Mouse (Mus musculus) WW6 (cell line): ENCODE data around the gene Znrf1.
"Not testable (repeated sequence)": the region's sequence is repeated elsewhere in the genome, so short reads cannot be mapped to it uniquely, and the experiment has no call there.

Experiments
- DNase-seq: peaks from one replicate; pipeline ENCODE4 v3.0.0-alpha.2; 2013; ENCODE audit warnings: low read depth, low spot score

Znrf1 gene

DNA sequence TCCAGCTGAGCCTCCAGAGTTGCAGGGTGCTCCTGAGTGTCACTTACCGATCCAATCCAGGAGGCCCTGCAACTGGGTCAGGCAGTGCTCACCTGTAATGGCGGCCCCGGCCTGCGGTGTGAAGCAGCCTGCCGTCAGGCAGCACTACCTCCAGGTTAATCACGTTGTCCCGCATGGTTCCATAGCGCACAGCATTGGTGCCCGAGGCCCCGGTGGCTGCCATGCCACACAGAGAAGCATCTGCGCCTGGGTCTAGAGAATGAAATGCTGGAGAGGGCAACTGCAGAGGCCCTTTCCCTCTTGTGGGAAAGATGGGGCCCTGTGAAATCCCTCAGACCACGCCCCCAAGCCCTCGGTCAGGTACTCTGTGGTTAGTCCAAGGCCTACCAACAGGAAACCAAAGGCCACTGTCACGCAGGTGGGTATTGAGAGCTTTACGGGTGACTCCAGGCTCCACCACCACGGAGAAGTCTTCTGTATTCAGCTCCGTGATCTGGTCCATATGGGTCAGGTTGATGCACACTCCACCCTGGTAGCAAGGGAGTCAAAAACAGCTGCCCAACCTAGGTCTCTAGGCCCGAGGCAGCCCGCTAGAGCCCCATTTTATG, 93.1 kb downstream of the Znrf1 start:
- DNase-seq = no peak

DNA sequence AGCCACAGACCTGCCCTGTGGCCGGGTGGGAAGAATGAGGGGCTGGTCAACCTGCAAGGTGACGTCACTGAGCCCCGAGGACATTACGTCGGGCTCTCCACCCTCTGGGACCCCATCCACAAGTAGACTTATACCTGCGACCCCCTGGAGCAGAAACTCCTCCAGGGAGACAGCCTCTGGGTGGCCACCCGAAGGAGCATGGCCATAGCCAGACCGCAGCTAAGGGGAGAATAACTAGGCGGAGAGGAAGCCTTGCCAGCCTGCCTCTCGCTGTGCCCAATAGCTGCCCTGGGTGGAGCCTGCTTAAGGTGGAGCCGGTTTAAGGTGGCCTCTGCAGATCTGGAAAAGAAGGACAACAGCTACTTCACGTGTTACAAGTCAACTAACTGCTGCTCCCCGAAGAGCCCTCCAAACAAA, 94.2 kb downstream of the Znrf1 start, which contains the start of gene Ldhd:
Gene Ldhd, minus strand, starts transcription at position 270 of the 417 bp plus-strand sequence.
- no peak for DNase-seq

DNA sequence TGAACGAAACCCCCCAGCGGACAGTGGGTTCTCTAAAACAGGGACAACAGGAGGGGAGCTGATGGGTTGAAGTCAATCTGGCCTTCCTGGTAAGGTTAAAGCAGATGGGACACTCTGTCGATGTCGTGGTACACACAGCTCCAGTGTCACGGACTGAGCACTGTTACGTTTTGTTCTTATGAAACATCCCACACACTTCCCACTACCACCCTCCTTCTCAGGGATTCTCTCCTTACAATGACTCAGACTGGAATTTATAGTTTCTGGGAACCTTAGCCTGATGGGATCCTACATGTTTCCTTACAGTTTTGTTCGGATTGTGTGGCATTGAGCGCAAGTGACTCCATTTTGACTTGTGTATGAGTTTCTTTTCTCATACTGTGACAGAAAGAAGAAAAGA, 95.7 kb downstream of the Znrf1 start:
- DNase-seq = no peak

DNA sequence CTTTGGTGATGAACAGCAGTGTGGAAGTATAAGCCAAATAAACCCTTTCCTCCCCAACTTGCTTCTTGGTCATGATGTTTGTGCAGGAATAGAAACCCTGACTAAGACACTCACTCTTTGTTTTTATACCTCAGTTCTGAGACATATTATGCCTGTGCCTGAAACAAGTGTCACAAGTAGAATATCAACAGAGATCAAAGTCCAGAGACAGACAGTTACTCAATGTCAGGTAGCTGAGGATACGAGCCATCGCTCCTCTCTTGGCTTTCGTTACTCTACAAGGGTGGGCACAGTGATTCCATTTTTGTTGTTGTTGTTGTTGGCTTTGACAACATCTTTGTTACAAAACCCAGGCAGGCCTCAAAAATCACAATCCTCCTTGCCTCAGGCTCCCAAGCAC, 97.1 kb downstream of the Znrf1 start:
- DNase-seq = no peak

DNA sequence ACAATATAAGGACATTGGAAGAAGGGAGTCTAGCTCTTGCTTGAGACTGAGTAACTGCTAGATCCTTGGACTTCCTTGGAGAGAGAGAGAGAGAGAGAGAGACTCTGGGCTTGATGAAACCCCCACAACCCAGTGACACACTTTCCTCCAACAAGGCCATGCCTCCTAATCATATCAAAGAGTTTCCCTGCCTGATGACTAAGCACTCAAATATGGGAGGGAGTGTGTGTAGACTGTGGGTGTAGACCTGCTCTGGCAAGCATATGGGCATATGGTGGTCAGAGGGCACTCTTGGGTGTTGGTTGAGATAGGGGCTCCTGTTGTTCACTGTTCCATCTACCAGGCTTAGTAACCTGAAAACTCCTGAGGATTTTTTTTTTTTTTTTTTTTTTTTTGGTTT, 102.2 kb downstream of the Znrf1 start:
- DNase-seq = no peak

DNA sequence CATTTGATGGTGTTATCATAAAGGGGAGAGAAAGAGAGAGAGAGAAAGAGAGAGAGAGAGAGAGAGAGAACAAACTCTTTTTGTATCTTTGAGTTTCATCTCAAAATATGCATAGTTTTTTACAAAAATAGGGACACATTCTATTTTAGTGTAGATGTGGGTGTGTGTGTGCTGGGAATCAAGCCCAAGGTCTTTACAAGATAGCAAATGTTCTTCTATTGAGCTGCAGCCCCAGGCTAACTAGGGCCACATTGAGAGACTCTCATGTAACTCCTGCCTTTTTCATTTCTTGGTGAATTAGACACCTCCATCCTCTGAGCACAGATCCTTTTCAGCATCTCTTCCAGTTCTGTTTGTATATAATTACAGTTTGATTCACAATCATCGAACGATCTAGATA, 105.2 kb downstream of the Znrf1 start:
- no peak for DNase-seq

DNA sequence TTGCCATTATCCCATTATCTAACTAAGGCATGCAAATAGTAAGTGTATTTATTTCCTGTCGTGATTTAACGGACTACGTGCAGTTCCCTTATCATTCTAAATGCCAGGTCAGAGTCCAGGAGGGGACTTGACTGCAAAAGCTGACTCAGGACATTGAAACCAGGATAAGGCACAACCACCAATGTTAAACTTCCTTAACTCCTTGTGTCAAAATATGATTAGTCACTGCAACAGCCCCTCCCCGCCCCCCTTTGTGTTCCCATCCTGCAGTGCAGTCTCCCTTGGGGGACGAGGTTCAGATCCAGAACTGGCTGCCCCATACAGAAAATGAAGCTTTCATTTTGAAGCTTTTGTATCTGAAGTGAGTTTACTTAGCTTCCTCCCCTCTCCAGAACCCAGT, 106.6 kb downstream of the Znrf1 start:
- no peak for DNase-seq

DNA sequence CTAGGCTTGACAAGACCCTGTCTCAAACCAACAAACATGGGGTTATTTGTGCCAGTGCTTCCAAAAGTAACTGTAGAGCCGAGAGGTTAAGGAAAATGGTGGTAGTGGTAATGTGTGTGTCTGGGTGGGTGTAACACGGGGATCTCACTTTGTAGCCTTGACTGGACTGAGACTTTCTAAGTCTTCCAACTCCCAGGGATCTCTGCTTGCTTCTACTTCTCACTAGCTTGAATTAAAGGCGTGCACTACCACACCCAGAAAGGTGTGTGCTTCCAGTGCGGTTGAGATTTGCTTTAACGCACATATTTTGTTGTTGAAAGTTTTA, 107.0 kb downstream of the Znrf1 start:
- no peak for DNase-seq

DNA sequence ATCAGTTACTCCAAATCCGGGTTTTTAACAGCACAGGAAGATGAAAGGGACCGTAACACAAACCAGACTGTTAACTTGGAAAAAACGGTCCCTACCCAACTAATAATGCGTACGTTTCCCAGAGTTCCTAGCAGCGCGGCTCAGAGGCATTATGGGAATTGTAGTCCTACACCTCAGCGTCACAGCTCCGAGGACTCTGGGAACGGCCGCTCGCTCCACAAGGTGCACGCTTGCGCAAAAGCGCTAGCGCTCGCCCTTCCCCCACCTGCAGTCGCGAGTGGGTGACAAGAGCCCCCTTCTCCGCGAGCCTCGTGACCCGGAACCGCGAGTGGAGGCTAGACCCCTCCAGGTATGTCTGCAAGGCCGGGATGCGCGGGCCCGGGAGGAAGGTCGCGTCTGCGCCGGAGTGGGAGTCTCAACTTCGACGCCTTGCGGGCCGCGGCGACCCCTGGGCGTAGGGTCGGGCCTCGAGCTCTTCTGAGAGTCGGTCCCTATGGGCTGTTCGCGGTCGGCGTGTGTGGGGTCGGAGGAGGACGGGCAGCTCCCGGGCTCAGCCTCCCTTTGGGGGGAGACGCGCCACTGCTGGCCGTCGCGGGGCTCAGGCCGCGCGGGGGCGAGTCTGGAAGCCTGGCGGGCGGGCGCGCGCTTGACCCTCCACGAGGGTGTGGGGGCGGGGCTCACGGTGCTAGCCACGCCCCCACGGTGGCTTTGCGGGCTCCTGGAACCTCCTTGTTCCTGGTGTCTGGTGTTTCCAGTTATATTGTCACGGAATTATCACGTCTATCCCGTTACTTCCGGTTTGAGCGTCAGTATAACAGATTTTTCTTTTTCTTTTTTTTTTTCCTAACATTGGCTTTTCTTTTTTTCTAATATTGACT, 107.6 kb downstream of the Znrf1 start, which contains the start of gene Zfp1:
Gene Zfp1, plus strand, starts transcription at position 138 of the 878 bp plus-strand sequence.
- DNase-seq = peak; percentile 90

DNA sequence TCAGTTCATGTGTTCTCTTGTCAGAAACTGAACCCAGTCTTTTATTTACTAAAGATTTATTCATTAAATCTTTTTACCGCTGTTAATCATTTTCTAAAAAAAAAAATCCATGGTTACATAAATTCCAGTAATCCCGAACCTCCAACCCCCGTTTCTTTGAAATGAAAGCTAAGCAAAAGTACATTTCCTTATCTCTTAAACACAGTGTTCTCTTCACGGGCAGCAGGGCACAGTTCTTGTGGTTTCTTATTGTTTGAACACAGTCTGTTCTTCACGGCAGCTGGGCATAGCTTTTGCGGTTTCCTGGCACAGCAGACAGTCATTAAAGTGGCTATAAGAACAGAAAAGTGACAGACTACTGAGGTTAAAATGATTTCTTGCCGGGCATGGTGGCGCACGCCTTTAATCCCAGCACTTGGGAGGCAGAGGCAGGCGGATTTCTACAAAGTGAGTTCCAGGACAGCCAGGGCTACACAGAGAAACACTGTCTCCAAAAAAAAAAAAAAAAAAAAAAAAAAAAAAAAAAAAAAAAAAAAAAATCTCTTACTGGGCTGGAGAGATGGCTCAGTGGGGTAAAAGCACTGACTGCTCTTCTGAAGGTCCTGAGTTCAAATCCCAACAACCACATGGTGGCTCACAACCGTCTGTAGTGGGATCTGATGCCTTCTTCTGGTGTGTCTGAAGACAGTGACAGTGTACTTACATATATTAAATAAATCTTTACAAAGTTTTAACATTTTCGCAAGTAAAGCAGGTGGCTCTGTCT, 108.6 kb downstream of the Znrf1 start:
- DNase-seq = not testable (repeated sequence)

DNA sequence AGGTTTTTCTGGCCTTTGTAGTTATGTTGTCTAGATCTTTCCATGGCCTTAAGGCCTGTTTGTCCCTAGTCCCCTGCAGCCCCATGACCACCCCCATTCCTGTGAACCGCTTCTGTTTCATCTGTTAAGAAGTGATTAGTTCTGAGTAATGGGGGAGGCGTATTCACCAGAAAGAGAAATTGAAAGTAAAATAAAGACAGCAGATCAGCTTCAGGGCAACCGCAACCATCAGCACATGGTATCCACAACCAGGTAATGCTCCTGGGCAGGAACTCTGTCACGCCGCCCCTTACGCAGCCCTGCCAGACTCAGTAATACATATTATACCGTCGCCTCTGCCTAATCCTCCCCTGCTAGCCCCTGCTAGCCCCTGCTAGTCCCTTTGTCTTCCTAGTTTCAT, 109.8 kb downstream of the Znrf1 start:
- DNase-seq = no peak

DNA sequence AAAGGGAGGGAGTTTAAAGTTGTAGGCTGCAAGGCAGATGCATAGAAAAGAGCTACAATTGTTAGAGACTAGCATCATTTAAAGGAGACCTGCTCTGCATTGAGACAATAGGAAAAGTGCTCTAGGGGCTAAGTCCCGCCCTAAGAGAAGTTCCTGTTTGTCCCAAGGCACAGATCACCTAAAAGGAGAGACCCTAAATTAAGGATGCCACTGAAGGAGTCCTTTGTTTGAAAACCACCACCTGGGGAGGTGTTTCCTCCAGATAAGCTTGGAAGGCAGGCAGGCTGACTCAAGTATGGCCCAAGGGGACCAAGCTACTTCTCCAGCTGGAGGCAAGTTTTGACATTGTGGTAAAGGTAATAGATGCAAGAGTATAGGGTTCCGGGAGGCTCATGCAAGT, 112.9 kb downstream of the Znrf1 start:
- DNase-seq = peak; percentile 54

DNA sequence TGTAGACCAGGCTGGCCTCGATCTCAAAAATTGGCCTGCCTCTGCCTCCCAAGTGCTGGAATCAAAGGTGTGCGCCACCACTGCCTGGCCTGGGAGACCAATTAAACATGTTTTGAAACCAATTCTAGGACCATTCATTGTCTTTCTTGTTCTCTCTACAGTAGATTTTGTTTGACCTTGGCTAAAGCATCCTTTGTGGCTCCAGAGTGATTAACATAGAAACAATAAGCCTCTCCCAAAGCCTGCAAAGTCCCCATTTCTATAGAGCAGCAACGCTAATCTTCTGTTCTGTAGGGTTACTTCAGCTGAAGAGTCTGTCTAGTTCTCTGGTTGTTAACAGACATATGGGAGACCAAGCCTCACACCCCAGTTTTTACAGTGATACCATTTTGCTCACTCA, 114.8 kb downstream of the Znrf1 start:
- no peak for DNase-seq

DNA sequence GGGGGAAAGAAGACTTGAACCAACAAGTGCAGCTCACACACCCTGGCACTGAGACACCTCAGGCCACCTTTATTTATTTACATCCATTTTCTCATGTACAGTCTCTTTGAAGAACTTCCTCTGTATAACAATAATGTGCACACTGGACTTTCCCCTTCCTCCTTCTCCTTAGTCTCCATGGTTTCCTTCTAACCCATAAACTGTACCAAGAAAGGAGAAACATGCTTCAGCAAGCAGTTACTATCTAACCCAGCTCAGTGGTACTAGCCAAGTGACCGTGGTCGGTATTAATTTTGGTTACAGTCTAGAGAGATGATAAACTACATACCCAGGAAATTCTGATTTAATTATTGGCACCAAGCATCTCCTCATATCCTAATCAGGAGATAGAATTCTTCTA, 117.6 kb downstream of the Znrf1 start:
- DNase-seq = no peak

DNA sequence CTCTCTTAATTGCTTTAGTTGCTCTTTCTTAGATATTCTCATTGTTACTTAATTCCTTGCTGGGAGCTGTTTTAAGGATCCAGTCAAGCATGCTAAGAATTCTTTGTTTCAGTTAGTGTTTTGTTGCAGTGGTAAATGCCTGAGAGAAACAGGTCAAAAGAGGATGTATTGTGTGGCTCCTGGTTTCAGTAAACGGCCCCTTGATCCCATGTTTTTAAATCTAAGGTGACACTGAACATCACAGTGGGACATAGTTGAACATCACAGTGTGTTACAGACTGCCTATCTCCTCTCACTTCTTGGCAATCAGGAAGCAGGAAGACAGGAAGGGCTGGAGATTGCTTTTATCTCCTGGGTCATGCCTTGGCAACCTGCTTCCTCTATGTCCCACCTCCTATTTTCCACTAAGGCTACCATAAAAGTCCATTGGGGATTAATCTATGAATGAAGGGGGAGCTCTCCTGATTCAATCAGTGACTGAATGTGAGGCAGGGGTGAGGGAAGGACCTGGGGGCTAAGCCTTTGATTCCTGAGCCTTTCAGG, 121.5 kb downstream of the Znrf1 start:
- DNase-seq = no peak

DNA sequence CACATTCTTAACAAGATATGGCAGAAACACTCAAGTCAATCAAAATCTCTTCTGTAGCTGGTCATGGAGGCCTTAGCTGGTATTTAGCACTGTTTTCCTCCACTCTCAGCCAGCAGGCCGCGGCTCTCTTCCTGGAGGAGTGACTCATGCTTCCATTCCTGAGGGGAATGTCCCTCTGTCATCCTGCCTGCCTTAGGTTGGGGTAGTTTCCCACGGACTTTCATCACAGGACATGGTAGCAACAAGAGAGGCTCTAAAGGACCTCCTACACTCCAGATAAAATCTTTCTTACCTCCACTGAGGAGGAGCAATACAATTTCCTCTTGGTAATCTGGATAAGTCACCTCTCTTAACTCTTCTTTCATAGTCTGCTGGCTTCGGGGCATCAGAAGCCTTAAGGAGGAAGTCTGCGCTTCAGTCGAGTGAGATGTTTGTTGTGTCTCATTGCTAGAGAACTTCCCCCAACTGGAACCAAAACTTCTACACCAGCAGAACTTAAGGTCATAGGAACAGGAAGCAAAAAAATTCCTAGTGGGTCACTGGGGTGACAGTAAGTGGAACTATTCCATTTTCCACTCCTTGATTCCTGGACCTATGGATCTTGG, 123.0 kb downstream of the Znrf1 start:
- DNase-seq = no peak

DNA sequence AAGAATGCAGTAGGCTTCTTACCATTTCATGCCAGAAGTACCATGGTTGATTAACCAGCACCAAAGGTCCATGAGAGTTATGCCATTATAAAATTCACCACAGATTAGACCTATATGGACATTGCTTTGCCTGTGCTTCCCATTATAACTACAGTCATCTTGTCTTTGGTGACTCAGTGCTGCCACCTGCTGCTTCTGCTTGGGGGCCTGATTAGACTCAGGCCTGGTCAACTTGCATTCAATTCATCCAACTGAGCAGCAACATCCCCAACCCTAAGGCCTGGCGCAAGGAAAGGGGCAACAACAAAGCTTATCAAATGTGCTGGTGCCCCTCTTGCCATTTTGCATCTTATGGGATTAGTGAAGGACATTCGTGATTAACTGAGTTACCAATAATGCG, 126.6 kb downstream of the Znrf1 start:
- no peak for DNase-seq

DNA sequence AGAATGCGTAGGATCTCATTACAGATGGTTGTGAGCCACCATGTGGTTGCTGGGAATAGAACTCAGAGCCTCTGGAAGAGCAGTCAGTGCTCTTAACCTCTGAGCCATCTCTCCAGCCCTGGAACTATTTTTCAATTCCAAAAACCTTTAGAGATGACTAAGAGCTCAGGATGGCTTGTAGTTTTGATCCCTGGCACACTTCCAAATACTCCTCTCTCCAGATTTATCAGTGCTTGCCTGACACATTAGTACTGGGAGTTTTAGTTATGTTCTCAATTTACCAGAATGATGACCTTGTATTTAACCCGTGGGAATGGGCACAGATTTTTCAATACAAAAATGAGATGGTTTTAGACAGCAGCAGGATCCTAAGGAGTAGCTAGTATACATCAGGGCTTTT, 130.9 kb downstream of the Znrf1 start:
- no peak for DNase-seq
